Mouse (Mus musculus) testis, adult 2 months (tissue): Measurements from ENCODE around the gene Mras.

Experiments
- CTCF ChIP-seq: fragments of 200-500 bp; IDR thresholded peaks from 2 replicates; pipeline ENCODE4 v1.5.1; 2012; ENCODE audit warnings: low read depth, mild to moderate bottlenecking, inconsistent platforms, low read length, moderate library complexity; ENCODE audit not compliant: control insufficient read depth, insufficient read depth, insufficient replicate concordance
- POLR2A ChIP-seq: fragments of 200-500 bp; IDR thresholded peaks from 2 replicates; pipeline ENCODE4 v1.6.1; 2012; ENCODE audit warnings: low read depth, mild to moderate bottlenecking, inconsistent platforms, low read length, moderate library complexity; ENCODE audit not compliant: control insufficient read depth

DNA sequence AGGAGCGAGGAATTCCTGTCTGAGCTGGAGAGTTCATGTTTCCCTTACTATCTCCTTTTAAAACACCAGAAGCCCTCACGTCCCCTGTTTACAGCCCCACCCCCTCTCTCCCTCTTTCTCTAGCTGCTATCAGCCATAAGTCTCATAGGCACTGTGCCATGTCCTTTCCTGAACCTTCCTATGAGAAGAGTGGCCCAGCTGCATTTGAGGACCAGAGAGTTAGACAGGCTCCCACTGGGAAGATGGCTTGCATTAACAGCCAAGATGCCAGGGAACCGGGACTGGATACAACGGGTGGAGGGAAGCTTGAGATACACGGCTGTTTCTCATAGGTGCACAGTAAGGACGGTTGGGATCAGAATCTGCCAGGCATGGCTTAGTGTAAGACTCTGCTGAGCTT is 27.7 kb upstream of the Mras start:
- no peak for TF ChIP-seq POLR2A
- TF ChIP-seq CTCF, result no peak
